Mouse (Mus musculus) embryonic facial prominence, embryonic 11.5 days (tissue): ENCODE measurements at regions not wholly inside any gene's neighbourhood (a gene's known extent, or its start where the extent isn't known, plus 50 kb on each side); places are given as distances from the start of the nearest gene placed in this dataset.

Source experiments
- ATAC-seq: fragments of 200-750 bp; cut with Nextera tagmentation; replicated peaks from 2 replicates; pipeline ENCODE4 v1.8.0; 2017; ENCODE audit warnings: low read depth; ENCODE audit not compliant: insufficient number of reproducible peaks, low FRiP score, low TSS enrichment
- DNase-seq: peaks from one replicate; pipeline ENCODE4 v3.0.0-alpha.2; 2015; ENCODE audit warnings: low spot score
- H3K27ac ChIP-seq: fragments of 300-500 bp; sonication (generic); replicated peaks from 2 replicates; pipeline ENCODE4 v1.5.1; 2014; ENCODE audit warnings: mild to moderate bottlenecking, low read depth, low read length, control low read depth
- H3K27me3 ChIP-seq: fragments of 300-500 bp; sonication (generic); 2 replicates; pipeline ENCODE4 v1.6.1; 2014; ENCODE audit warnings: mild to moderate bottlenecking, low read length, moderate library complexity, mixed read lengths; ENCODE audit not compliant: control insufficient read depth, insufficient read depth
- H3K36me3 ChIP-seq: fragments of 300-500 bp; sonication (generic); replicated peaks from 2 replicates; pipeline ENCODE4 v1.6.1; 2014; ENCODE audit warnings: low read depth, mild to moderate bottlenecking, low read length, moderate library complexity, mixed read lengths; ENCODE audit not compliant: control insufficient read depth, insufficient read depth
- H3K4me1 ChIP-seq: fragments of 300-500 bp; sonication (generic); 2 replicates; pipeline ENCODE4 v1.6.1; 2014; ENCODE audit warnings: low read length, mixed read lengths; ENCODE audit not compliant: control insufficient read depth, insufficient read depth
- H3K4me2 ChIP-seq: fragments of 300-500 bp; sonication (generic); 2 replicates; pipeline ENCODE4 v1.6.1; 2014; ENCODE audit warnings: low read depth, mild to moderate bottlenecking, control low read depth, low read length, moderate library complexity
- H3K4me3 ChIP-seq: fragments of 300-500 bp; sonication (generic); 2 replicates; pipeline ENCODE4 v1.5.1; 2014; ENCODE audit warnings: low read depth, low read length, control low read depth
- H3K9ac ChIP-seq: fragments of 300-500 bp; sonication (generic); replicated peaks from 2 replicates; pipeline ENCODE4 v1.6.1; 2014; ENCODE audit warnings: mild to moderate bottlenecking, control low read depth, low read length
- H3K9me3 ChIP-seq: fragments of 300-500 bp; sonication (generic); replicated peaks from 2 replicates; pipeline ENCODE4 v1.6.1; 2016; ENCODE audit warnings: mild to moderate bottlenecking, low read length, inconsistent platforms, mixed read lengths; ENCODE audit not compliant: control insufficient read depth
- WGBS: fragments of 180-500 bp; shearing (Covaris S2); extraction: QIAGEN DNeasy Blood & Tissue Kit; methylation state at CpG from one replicate; pipeline ENCODE4 v1.1.7; 2014; 5-methylcytosine and 5-hydroxymethylcytosine counted together

- ATAC-seq: no peak
- DNase-seq: no peak
These were observed 182.7 kb downstream of the Rab11fip4 start for GRCm38 (mm10) chr11:79773755-79774154.

DNA sequence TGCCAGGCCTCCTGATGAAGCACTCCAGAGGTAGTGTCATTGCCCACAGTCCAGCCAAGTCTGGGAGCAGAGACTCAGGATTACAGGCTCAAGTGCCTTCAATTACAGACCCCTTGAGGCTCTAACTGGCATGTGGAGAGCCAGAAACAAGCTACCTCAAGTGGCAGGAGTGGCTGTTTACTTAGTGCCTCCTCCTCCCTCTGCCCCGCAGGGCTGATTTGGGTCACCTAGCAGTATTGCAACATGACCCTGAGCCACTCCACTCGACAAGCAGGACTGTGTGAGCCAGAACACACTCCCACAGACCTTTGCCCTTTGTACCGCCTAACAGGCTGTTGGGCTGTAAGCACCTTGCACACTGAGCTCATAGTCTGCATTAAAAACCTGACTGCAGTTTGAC is 180.4 kb downstream of the Rab11fip4 start:
- WGBS: 14% methylated on average over 3 of the region's 3 CpGs
- no peak overlapping the region for H3K9ac ChIP-seq
- H3K4me3 ChIP-seq: no peak overlapping the region
- H3K36me3 ChIP-seq: no peaks in the 10 kb centered on the region
- no peaks in the 10 kb centered on the region for H3K27me3 ChIP-seq
- H3K4me2 ChIP-seq: no peak overlapping the region
- ATAC-seq: no peak
- H3K27ac ChIP-seq: no peak overlapping the region
- no peaks in the 10 kb centered on the region for H3K4me1 ChIP-seq
- H3K9me3 ChIP-seq: no peaks in the 10 kb centered on the region
- no peak for DNase-seq

More at GRCm38 (mm10) chr11:79773755-79774154, 182.7 kb downstream of the Rab11fip4 start:
- Histone ChIP-seq H3K4me3 (no peak overlapping the region), H3K36me3 (no peaks in the 10 kb centered on the region), H3K9ac (no peak overlapping the region), H3K27me3 (no peaks in the 10 kb centered on the region), H3K4me2 (no peak overlapping the region), H3K4me1 (no peaks in the 10 kb centered on the region), H3K9me3 (no peaks in the 10 kb centered on the region), H3K27ac (no peak overlapping the region)
- WGBS: 86% methylated on average over 1 of the region's 1 CpGs

GRCm38 (mm10) chr11:79767111-79767510 is 176.1 kb downstream of the Rab11fip4 start:
- H3K4me3 ChIP-seq: no peak overlapping the region
- ATAC-seq (no peak), DNase-seq (no peak)
- no peak overlapping the region for H3K4me2 ChIP-seq
- WGBS: 86% methylated on average over 5 of the region's 5 CpGs
- no peaks in the 10 kb centered on the region for H3K4me1 ChIP-seq
- H3K36me3 ChIP-seq: no peaks in the 10 kb centered on the region
- no peak overlapping the region for H3K9ac ChIP-seq
- H3K27ac ChIP-seq: no peak overlapping the region
- H3K27me3 ChIP-seq: no peaks in the 10 kb centered on the region
- H3K9me3 ChIP-seq: no peaks in the 10 kb centered on the region

DNA sequence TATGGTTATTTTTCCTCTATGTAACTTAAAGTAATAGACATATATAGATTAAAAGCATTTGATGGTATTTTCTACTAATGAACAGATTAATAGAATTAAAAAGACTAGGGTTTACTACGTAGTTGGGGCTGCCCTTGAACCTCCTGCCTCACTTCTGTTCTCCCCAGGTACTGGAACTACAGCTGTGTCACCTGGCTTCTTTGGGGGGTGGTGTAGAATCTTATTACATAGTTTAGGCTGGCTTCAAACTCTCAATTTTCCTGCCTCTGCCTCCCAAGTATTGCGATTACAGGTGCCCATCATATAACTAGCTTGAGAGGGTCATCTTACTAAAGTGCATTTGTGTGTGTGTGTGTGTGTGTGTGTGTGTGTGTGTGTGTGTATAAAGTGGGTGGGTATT is 175.0 kb downstream of the Rab11fip4 start:
- Histone ChIP-seq H3K4me3 (no peak overlapping the region), H3K9me3 (no peaks in the 10 kb centered on the region), H3K27me3 (no peaks in the 10 kb centered on the region), H3K4me1 (no peaks in the 10 kb centered on the region), H3K4me2 (no peak overlapping the region), H3K27ac (no peak overlapping the region), H3K36me3 (no peaks in the 10 kb centered on the region), H3K9ac (no peak overlapping the region)
- DNase-seq (no peak), ATAC-seq (no peak)
- 93% methylated on average over 2 of the region's 2 CpGs for WGBS

DNA sequence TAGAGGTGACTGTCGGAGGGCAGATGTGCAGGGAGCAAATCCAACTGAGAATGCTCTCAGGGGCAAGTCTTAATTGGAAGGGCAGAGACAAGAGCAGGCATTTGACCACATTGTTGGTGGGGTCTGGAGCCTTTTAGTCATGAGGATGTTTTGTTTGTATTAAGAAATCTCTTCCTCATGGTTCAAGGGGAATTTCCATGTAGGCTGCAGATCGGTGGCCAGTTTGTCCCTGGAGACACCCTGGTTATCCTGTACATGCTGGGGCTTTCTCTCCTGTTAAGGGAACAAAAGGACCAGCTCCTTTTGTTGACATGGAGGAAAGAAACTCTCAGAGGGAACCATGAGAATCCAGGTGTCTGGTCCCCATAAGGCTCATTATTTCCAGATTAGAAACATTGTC is 174.4 kb downstream of the Rab11fip4 start:
- ATAC-seq (no peak), DNase-seq (no peak)
- Histone ChIP-seq H3K9me3 (no peaks in the 10 kb centered on the region), H3K9ac (no peak overlapping the region), H3K4me3 (no peak overlapping the region), H3K27me3 (no peaks in the 10 kb centered on the region), H3K36me3 (no peaks in the 10 kb centered on the region), H3K27ac (no peak overlapping the region), H3K4me2 (no peak overlapping the region), H3K4me1 (no peaks in the 10 kb centered on the region)
- 13% methylated on average over 2 of the region's 2 CpGs for WGBS

DNA sequence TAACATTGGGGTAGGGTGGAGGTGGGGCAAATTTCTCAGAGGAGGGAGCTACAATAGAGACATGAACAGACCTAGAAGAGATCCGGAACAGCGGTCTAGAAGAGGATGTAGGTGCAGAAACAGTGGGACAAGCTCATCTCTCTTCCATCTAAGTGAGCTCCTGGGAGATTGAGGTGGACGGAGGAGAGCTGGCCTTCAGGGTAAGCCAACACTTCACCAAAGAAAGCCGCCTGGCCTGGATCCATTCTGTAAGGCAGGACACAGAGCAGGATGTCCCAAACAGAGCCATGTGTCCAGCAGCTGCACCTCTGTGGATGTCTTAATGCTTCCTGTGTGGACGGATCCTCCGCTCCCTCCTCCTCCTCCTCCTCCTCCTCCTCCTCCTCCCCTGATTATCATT is 173.0 kb downstream of the Rab11fip4 start:
- H3K4me1 ChIP-seq: no peaks in the 10 kb centered on the region
- 77% methylated on average over 6 of the region's 6 CpGs for WGBS
- DNase-seq (no peak), ATAC-seq (no peak)
- H3K27me3 ChIP-seq: no peaks in the 10 kb centered on the region
- no peaks in the 10 kb centered on the region for H3K9me3 ChIP-seq
- H3K27ac ChIP-seq: no peak overlapping the region
- no peak overlapping the region for H3K4me2 ChIP-seq
- no peak overlapping the region for H3K4me3 ChIP-seq
- no peaks in the 10 kb centered on the region for H3K36me3 ChIP-seq
- H3K9ac ChIP-seq: no peak overlapping the region

DNA sequence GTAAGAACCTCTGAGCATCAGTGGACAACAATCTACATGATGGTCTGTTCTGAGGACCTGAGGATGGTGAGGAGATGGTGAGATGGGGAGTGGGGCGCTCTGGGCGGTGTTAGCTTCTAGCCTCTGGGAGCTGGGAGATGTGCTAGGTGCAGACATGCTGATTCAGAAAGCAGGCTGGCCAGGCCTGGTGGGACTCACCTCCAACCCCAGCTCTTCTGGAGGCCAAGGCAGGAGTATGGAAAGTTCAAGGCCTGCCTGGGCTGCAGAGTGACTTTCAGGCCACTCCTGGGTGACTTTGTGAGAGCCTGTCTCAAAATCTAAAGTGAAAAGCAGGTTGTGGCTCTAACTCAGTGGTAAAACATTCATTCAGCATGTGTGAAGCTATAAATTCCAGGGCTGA is 171.6 kb downstream of the Rab11fip4 start:
- WGBS: 90% methylated on average over 2 of the region's 2 CpGs
- DNase-seq: no peak
- no peaks in the 10 kb centered on the region for H3K36me3 ChIP-seq
- no peak overlapping the region for H3K27ac ChIP-seq
- H3K4me1 ChIP-seq: no peaks in the 10 kb centered on the region
- H3K4me2 ChIP-seq: no peak overlapping the region
- H3K27me3 ChIP-seq: no peaks in the 10 kb centered on the region
- H3K9me3 ChIP-seq: no peaks in the 10 kb centered on the region
- no peak overlapping the region for H3K4me3 ChIP-seq
- H3K9ac ChIP-seq: no peak overlapping the region
- no peak for ATAC-seq

GRCm38 (mm10) chr11:79762027-79762426 is 171.0 kb downstream of the Rab11fip4 start:
- Histone ChIP-seq H3K36me3 (no peaks in the 10 kb centered on the region), H3K4me1 (no peaks in the 10 kb centered on the region), H3K9ac (no peak overlapping the region), H3K9me3 (no peaks in the 10 kb centered on the region), H3K27me3 (no peaks in the 10 kb centered on the region), H3K4me3 (no peak overlapping the region), H3K27ac (no peak overlapping the region), H3K4me2 (no peak overlapping the region)
- 51% methylated on average over 2 of the region's 2 CpGs for WGBS
- ATAC-seq: no peak
- no peak for DNase-seq
